Mouse (Mus musculus): ENCODE results near the gene Cd244a. TPM values are rescaled to one million over a fixed set of nuclear protein-coding genes. Genes with fewer than 3 reads are reported as not detected.

The Cd244a gene
- polyA plus RNA-seq, 1 experiment from 2014 or later: not detected

DNA sequence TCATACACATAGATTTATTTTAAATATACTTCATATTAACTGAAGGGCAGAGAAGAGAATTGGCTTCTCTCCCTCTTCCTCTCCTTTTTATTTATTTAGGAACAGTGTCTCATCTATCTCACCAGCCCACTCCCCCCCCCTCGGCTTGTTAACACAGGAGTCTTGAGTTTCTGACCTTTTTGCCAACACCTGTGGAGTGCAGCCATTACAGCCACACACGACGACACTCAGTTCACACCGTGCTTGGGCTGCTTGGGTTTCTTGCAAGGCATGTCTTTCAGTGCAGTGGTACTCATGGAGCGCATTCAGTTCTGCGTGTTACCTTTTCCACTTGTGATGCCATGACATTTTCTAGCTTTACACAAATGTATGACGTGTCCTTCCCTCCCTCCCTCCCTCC, 71.0 kb downstream of the Cd244a start:
- Histone ChIP-seq H3K27ac (replicated peaks) (no peak overlapping the region), H3K4me1 (replicated peaks) (no peaks in the 10 kb centered on the region), H3K9ac (no peak overlapping the region), H3K9me3 (no peaks in the 10 kb centered on the region), H3K36me3 (no peaks in the 10 kb centered on the region), H3K4me2 (no peak overlapping the region), H3K4me3 (no peak overlapping the region), H3K27me3 (no peaks in the 10 kb centered on the region)
- no peak for ATAC-seq (ENCODE audit: low FRiP score, low read depth)
- 89% methylated on average over 7 of the region's 7 CpGs for WGBS

DNA sequence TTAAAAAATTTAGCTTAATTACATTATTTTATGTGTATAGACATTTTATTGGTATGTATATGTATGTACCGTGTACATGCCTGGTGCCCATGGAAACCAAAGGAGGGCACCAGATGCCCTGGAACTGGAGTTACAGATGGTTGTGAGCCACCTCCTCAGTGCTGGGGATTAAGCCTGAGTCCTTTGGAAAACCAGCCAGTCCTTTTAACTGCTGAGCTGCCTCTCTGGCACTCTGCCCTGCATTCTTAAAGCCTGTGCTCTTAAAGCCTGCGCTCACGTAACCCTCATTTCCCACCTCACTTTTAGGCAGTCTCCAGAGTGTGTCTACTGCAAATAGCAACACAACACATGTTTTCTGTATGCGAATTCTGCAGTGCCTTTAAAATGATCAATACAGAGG, 71.9 kb downstream of the Cd244a start:
- Histone ChIP-seq H3K27me3 (no peaks in the 10 kb centered on the region), H3K4me3 (no peak overlapping the region), H3K4me1 (replicated peaks) (no peaks in the 10 kb centered on the region), H3K4me2 (no peak overlapping the region), H3K9ac (no peak overlapping the region), H3K27ac (replicated peaks) (no peak overlapping the region), H3K36me3 (no peaks in the 10 kb centered on the region), H3K9me3 (no peaks in the 10 kb centered on the region)
- ATAC-seq (ENCODE audit: low FRiP score, low read depth): no peak
- WGBS: 78% methylated on average over 4 of the region's 4 CpGs

DNA sequence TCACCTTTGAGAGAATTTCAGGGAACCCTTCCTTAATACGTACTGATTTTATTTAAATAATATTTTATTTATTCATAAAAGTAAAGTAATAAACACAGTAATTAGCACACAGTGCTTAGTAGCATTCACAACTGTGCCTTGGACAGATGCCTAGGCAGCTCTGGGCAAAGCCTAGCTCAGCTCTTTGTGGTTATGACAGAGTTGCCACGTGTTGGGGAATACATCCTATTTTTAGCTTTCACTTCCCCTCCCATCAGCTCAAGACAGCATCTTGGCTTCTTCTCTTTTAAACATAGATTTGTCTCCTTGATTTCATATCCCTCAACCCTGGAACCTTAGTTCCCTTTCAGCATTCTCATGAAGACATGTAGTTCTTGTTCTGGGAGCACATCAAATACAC, 72.5 kb downstream of the Cd244a start:
- Histone ChIP-seq H3K4me2 (no peak overlapping the region), H3K9me3 (no peaks in the 10 kb centered on the region), H3K27ac (replicated peaks) (no peak overlapping the region), H3K36me3 (no peaks in the 10 kb centered on the region), H3K4me3 (no peak overlapping the region), H3K9ac (no peak overlapping the region), H3K27me3 (no peaks in the 10 kb centered on the region), H3K4me1 (replicated peaks) (no peaks in the 10 kb centered on the region)
- WGBS: 77% methylated on average over 2 of the region's 2 CpGs
- ATAC-seq (ENCODE audit: low FRiP score, low read depth): no peak

DNA sequence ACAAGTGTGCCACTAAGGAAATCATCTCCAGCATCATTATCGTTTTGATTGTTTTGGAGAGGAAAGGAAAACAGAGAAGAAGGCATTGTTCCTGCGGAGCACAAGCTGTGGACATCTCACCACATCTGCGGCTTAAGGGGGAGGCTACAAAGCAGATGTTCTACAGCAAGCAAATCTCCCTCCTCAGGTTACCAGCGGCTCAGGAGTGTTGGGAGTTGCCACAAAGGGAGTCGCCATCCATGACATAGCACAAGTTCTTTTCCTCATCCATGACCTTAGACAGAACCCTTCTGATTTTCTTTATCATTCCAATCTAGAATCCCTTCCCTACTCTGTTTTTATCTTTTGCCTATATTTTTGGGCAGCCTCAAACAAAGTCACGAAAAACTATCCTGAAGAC, 76.7 kb downstream of the Cd244a start:
- Histone ChIP-seq H3K27me3 (no peaks in the 10 kb centered on the region), H3K9me3 (no peaks in the 10 kb centered on the region), H3K4me1 (replicated peaks) (no peaks in the 10 kb centered on the region), H3K4me3 (no peak overlapping the region), H3K9ac (no peak overlapping the region), H3K4me2 (no peak overlapping the region), H3K27ac (replicated peaks) (no peak overlapping the region), H3K36me3 (no peaks in the 10 kb centered on the region)
- WGBS: 69% methylated on average over 6 of the region's 6 CpGs
- ATAC-seq (ENCODE audit: low FRiP score, low read depth): no peak

DNA sequence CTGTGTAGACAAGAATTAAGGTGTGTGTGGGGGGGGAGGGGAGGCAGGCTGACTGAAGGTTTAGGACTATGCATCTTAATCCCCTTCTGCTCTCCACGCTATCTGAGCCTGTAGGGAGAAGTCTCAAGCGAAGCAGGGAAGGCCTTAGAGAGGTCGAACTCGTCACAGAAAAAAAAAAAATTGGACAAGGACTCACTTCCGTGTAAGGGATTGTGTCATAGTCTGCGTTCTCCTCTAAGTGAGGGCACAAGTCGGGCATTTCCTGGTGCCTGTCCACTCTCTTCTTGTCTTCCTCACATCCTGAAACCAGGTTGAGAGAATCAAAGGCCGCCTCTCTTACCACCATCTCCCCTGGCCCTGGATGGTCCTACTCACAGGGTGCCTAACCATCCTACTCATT, 78.1 kb downstream of the Cd244a start:
- H3K4me2 ChIP-seq: no peak overlapping the region
- no peak overlapping the region for H3K4me3 ChIP-seq
- H3K4me1 ChIP-seq (replicated peaks): no peaks in the 10 kb centered on the region
- no peaks in the 10 kb centered on the region for H3K36me3 ChIP-seq
- H3K9me3 ChIP-seq: no peaks in the 10 kb centered on the region
- ATAC-seq (ENCODE audit: low FRiP score, low read depth): no peak
- WGBS: 90% methylated on average over 8 of the region's 8 CpGs
- H3K9ac ChIP-seq: no peak overlapping the region
- no peaks in the 10 kb centered on the region for H3K27me3 ChIP-seq
- H3K27ac ChIP-seq (replicated peaks): no peak overlapping the region

DNA sequence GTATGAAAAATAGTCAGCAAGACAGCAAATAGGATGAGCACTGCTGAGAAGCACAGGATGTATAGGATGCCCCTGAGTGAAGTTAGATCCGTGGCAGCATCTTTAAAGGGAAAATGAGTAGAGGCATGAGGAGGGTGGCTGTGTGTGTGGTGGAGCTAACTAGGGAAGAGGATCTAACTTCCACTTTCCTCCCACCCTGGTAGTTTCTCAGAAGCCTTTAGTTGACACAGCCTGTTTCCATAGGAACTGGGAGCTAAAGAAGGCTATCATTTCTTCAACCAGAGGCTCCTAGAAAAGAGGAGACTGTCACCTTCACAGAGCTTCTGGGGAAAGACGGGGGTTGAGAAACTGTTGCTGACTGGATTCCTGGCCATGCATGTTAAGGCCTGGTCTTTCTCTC, 79.7 kb downstream of the Cd244a start:
- H3K4me1 ChIP-seq (replicated peaks): no peaks in the 10 kb centered on the region
- H3K9me3 ChIP-seq: no peaks in the 10 kb centered on the region
- H3K36me3 ChIP-seq: no peaks in the 10 kb centered on the region
- no peak for ATAC-seq (ENCODE audit: low FRiP score, low read depth)
- no peak overlapping the region for H3K9ac ChIP-seq
- no peak overlapping the region for H3K27ac ChIP-seq (replicated peaks)
- no peak overlapping the region for H3K4me2 ChIP-seq
- H3K4me3 ChIP-seq: no peak overlapping the region
- no peaks in the 10 kb centered on the region for H3K27me3 ChIP-seq
- WGBS: 74% methylated on average over 2 of the region's 2 CpGs

DNA sequence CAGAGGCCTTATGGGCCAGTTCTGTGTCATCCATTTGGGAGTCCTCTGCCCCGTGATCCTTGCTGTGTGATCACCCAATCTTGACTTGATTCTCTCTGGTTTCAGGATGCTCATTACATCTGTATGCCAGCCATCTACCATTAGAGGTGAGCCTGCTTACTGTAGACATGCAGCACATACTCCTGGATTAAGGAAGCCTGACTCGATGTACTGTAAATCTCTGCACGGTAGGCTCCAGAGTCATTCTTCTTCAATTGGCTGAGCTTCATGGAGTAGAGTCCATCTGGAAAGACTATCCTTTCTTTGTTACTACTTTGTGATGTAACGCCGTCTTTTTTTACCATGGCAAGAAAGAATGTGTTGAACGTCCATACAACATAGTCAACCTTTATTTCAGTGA, 81.8 kb downstream of the Cd244a start:
- Histone ChIP-seq H3K4me2 (no peak overlapping the region), H3K9me3 (no peaks in the 10 kb centered on the region), H3K9ac (no peak overlapping the region), H3K4me1 (replicated peaks) (no peaks in the 10 kb centered on the region), H3K4me3 (no peak overlapping the region), H3K36me3 (no peaks in the 10 kb centered on the region), H3K27me3 (no peaks in the 10 kb centered on the region), H3K27ac (replicated peaks) (no peak overlapping the region)
- WGBS: 92% methylated on average over 6 of the region's 6 CpGs
- ATAC-seq (ENCODE audit: low FRiP score, low read depth): no peak

DNA sequence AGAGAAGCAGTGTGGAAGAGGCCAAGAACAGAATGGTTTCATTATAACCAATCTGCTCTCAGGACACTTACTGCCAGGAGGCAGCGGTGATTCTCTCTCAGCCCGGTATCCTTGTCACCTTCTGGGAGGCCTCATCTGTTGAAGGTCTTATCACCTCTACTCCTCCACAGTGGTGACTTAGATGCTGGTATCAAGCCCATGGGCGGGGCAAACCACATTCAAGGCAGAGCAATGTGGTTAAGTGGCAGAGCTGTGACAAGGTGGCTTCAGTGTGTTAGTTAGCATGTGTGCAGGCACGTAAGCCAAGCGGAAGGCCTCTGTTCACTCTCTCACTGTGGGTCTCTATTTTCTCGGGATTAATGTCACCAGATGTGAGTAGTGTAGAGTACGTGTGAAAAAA, 84.6 kb downstream of the Cd244a start:
- Histone ChIP-seq H3K9me3 (no peaks in the 10 kb centered on the region), H3K27ac (replicated peaks) (no peak overlapping the region), H3K4me1 (replicated peaks) (no peaks in the 10 kb centered on the region), H3K4me2 (no peak overlapping the region), H3K9ac (no peak overlapping the region), H3K27me3 (no peaks in the 10 kb centered on the region), H3K36me3 (no peaks in the 10 kb centered on the region), H3K4me3 (no peak overlapping the region)
- ATAC-seq (ENCODE audit: low FRiP score, low read depth): no peak
- WGBS: 89% methylated on average over 7 of the region's 7 CpGs

DNA sequence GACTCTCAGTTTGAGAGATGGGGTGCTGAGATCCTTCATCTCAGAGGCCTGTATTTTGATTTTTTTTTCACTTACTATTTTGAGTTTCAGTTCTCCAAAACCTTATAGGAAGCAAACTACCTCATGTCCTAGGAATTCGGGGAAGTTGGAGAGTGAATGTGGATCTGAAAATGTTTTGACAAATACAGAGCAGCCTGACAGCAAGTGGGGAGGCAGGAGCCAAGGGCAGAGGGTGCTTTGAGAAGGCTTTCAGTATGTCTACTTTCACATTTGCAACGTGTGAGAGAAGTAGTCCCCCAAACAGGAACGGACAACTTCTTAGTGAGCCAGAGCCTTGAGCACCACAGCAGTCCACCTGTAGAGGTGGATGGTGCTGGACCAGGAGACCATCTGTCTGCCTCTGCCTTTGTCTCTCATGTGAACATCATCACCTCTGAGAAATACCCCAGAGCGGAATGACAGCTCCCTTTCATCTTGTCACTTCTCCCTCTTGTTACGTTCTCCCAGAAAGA, 87.5 kb downstream of the Cd244a start:
- no peaks in the 10 kb centered on the region for H3K9me3 ChIP-seq
- H3K27me3 ChIP-seq: no peaks in the 10 kb centered on the region
- ATAC-seq (ENCODE audit: low FRiP score, low read depth): no peak
- H3K4me3 ChIP-seq: no peak overlapping the region
- no peaks in the 10 kb centered on the region for H3K4me1 ChIP-seq (replicated peaks)
- 78% methylated on average over 5 of the region's 5 CpGs for WGBS
- no peak overlapping the region for H3K4me2 ChIP-seq
- H3K9ac ChIP-seq: no peak overlapping the region
- H3K27ac ChIP-seq (replicated peaks): no peak overlapping the region
- H3K36me3 ChIP-seq: no peaks in the 10 kb centered on the region

DNA sequence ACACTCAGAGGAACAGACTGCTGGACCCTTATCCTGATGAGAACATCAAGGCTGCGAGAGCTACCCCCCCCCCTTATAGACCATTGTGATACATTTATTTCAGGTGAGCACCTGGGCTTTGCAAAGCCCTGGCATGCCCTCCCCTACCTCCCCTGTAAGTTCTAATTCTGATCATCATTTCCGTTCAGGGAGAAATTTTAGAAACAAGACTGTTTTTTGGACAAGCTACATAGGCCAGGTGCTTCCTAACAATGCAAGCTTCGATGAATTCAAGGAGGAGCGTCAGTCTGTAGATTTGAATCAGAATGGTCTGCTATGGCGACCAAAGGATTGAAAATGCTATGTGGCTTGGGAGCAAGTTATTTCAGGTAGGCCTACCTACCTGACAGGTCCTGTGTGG, 88.7 kb downstream of the Cd244a start:
- WGBS: 87% methylated on average over 5 of the region's 5 CpGs
- Histone ChIP-seq H3K4me3 (no peak overlapping the region), H3K9ac (no peak overlapping the region), H3K27me3 (no peaks in the 10 kb centered on the region), H3K36me3 (no peaks in the 10 kb centered on the region), H3K4me2 (no peak overlapping the region), H3K9me3 (no peaks in the 10 kb centered on the region), H3K4me1 (replicated peaks) (no peaks in the 10 kb centered on the region), H3K27ac (replicated peaks) (no peak overlapping the region)
- ATAC-seq (ENCODE audit: low FRiP score, low read depth): no peak

DNA sequence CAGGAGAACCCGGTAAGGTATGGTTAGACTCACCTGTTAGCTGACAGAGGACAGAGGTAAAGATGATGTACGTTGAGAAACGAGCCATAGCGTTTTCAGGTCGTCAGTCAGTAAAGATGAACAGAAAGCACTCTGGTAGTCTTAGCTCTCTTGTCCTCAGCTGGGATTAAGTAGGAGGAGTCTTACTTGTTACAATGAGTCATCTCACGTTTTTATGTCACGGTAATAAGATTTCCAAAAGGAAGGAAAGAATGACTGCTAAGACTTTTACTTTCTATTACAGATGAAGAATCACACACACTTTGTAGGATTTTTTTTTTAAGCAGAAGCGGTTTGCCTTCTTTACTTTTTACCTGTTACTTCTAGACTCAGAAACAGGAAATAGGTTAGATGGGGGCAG, 89.8 kb downstream of the Cd244a start:
- Histone ChIP-seq H3K27ac (replicated peaks) (no peak overlapping the region), H3K27me3 (no peaks in the 10 kb centered on the region), H3K9me3 (no peaks in the 10 kb centered on the region), H3K4me3 (no peak overlapping the region), H3K4me2 (no peak overlapping the region), H3K4me1 (replicated peaks) (no peaks in the 10 kb centered on the region), H3K36me3 (no peaks in the 10 kb centered on the region), H3K9ac (no peak overlapping the region)
- no peak for ATAC-seq (ENCODE audit: low FRiP score, low read depth)
- 85% methylated on average over 8 of the region's 8 CpGs for WGBS

DNA sequence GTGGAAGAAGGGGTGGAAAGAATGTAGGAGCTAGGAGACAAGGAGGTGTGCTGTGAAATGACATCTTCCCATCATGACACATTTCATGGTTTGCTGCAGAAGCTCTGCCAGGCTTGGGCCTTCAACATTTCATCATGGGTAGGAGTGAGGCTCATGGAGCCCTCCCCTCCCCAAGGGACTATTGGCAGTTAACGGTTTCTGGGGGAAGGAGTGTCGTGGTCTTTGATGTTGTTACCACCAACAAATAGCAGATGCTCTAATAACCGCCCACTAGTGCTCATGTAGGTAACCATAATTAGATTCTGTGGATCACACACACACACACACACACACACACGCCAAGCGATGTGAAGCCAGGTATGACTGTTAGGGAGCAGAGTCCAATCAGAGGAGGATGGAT, 93.7 kb downstream of the Cd244a start, which contains the start of gene Slamf7:
Slamf7 (minus strand) TSS at position 302 of the 400 bp plus-strand sequence.
- ATAC-seq (ENCODE audit: low FRiP score, low read depth): no peak
- Histone ChIP-seq H3K9ac (no peak within 1 kb of the TSS), H3K4me1 (replicated peaks) (no peaks in the 10 kb centered on the region), H3K27ac (replicated peaks) (no peak within 1 kb of the TSS), H3K4me3 (no peak within 1 kb of the TSS), H3K9me3 (no peaks in the 10 kb centered on the region), H3K27me3 (no peaks in the 10 kb centered on the region), H3K4me2 (no peak within 1 kb of the TSS), H3K36me3 (no peaks in the 10 kb centered on the region)
- 95% methylated on average over 5 of the region's 5 CpGs for WGBS

DNA sequence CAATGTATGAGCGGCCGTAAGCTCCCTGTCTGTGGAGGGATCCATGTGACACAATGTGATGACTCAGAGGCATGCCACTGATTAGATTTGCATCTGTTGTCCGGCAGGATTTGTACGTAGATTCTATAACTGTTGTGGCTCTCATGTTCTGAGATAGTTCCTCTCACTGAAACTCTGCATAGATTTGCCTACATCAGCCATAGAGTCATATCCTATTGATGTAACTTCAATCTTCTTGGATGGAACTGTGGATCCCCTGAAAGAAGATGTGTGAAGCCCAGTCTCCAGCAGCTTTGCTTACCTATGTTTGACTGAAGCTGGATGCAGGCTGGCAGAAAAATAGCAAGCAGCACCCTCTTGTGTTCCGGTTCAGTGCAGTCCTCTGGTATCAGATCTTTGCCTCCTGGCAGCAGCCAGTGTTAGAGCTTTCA, 99.6 kb downstream of the Cd244a start:
- 81% methylated on average over 5 of the region's 5 CpGs for WGBS
- Histone ChIP-seq H3K36me3 (no peaks in the 10 kb centered on the region), H3K4me2 (no peak overlapping the region), H3K4me1 (replicated peaks) (no peaks in the 10 kb centered on the region), H3K9me3 (no peaks in the 10 kb centered on the region), H3K27me3 (no peaks in the 10 kb centered on the region), H3K27ac (replicated peaks) (no peak overlapping the region), H3K9ac (no peak overlapping the region), H3K4me3 (no peak overlapping the region)
- ATAC-seq (ENCODE audit: low FRiP score, low read depth): no peak
